Mouse (Mus musculus) stomach, embryonic 16.5 days (tissue): Measurements from ENCODE around the gene Rdh9. TPM values are rescaled to one million over a fixed set of nuclear protein-coding genes. Genes with fewer than 3 reads are reported as not detected.

Source experiments
- ATAC-seq: fragments of 200-750 bp; cut with Nextera tagmentation; 2 replicates; pipeline ENCODE4 v1.8.0; 2017; ENCODE audit warnings: moderate number of reproducible peaks, moderate TSS enrichment; ENCODE audit not compliant: insufficient read depth, low FRiP score
- H3K27ac ChIP-seq: fragments of 300-500 bp; sonication (generic); 2 replicates; pipeline ENCODE4 v1.5.1; 2014; ENCODE audit warnings: low read length
- H3K27me3 ChIP-seq: fragments of 300-500 bp; sonication (generic); 2 replicates; pipeline ENCODE4 v1.6.1; 2014; ENCODE audit warnings: low read length, control low read depth, mixed read lengths; ENCODE audit not compliant: control insufficient read depth, insufficient read depth
- H3K36me3 ChIP-seq: fragments of 300-500 bp; sonication (generic); 2 replicates; pipeline ENCODE4 v1.6.1; 2014; ENCODE audit warnings: low read length; ENCODE audit not compliant: control insufficient read depth, insufficient read depth
- H3K4me1 ChIP-seq: fragments of 300-500 bp; sonication (generic); 2 replicates; pipeline ENCODE4 v1.6.1; 2014; ENCODE audit warnings: low read length, control low read depth, mixed read lengths; ENCODE audit not compliant: control insufficient read depth, insufficient read depth
- H3K4me2 ChIP-seq: fragments of 300-500 bp; sonication (generic); 2 replicates; pipeline ENCODE4 v1.6.1; 2014; ENCODE audit warnings: low read depth, low read length, mixed read lengths
- H3K4me3 ChIP-seq: fragments of 300-500 bp; sonication (generic); replicated peaks from 2 replicates; pipeline ENCODE4 v1.5.1; 2014; ENCODE audit warnings: mild to moderate bottlenecking, low read length
- H3K9ac ChIP-seq: fragments of 300-500 bp; sonication (generic); 2 replicates; pipeline ENCODE4 v1.6.1; 2014; ENCODE audit warnings: low read length
- H3K9me3 ChIP-seq: fragments of 300-500 bp; sonication (generic); replicated peaks from 2 replicates; pipeline ENCODE4 v1.6.1; 2016; ENCODE audit warnings: low read length, control low read depth; ENCODE audit not compliant: control insufficient read depth
- WGBS: fragments of 180-500 bp; shearing (Covaris S2); extraction: QIAGEN DNeasy Blood & Tissue Kit; methylation state at CpG from one replicate; pipeline ENCODE4 v1.1.7; 2014; 5-methylcytosine and 5-hydroxymethylcytosine counted together
- polyA plus RNA-seq: library from polyadenylated mRNA; unstranded; fragments of >200 nt; fragmentation: Nextera tagmentation; extraction: Ambion mirVana; gene quantifications from 2 replicates; pipeline ENCODE4 v1.2.1, GENCODE M21; 2015

Gene Rdh9
- polyA plus RNA-seq = 0.06 and 0.16 TPM in 2 replicates

DNA sequence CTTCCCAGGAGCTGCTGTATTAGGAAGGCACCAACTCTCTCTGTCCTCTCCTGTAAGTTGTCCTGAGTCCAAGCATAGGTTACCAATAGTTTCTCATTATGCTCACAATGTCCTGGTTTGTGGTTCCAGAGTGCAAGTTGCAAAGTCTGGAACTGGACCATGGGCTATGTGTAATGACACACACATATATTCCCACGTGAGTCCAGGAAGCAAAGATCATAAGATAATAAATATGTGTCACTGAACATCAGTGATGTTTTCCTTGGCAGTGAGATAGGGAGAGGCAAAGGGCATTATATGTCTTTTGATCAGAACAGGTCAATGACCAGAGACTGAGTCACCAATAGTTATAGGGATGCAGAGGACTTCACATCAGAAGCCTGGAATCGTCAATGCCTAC is at the start of gene Rdh9:
Rdh9 (plus strand) TSS at position 376 of the 400 bp plus-strand sequence.
- Histone ChIP-seq H3K36me3 (no peaks in the 10 kb centered on the region), H3K4me1 (no peaks in the 10 kb centered on the region), H3K27ac (no peak within 1 kb of the TSS), H3K9me3 (no peaks in the 10 kb centered on the region), H3K9ac (no peak within 1 kb of the TSS), H3K4me2 (no peak within 1 kb of the TSS), H3K27me3 (no peaks in the 10 kb centered on the region), H3K4me3 (no peak within 1 kb of the TSS)
- 73% methylated on average over 2 of the region's 2 CpGs for WGBS
- ATAC-seq = no peak

DNA sequence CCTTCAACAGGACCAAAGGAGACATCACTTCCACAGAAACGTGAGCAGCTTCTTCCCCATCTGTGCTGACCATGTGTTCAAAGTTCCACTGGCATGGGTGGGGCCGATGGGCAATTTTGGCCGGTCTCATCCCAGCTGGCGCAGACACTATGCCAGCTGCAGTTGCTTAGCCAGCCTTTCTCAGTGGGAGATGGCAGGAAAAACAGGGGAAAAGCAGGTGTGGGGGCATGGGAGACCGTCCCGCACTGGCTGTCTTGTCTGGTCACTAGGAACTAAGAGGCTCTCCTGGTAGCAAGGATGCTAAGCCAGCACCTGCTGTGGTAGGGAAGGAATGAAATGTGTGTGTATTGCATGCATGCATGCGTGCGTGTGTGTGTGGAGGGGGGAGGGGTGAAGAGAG is 47.7 kb upstream of the Rdh9 start:
- Histone ChIP-seq H3K27ac (no peak overlapping the region), H3K4me3 (no peak overlapping the region), H3K27me3 (no peaks in the 10 kb centered on the region), H3K9ac (no peak overlapping the region), H3K9me3 (no peaks in the 10 kb centered on the region), H3K36me3 (no peaks in the 10 kb centered on the region), H3K4me1 (0 out of 2 replicates have a peak, but pooled peaks cover 4% of the 10 kb centered on the region), H3K4me2 (no peak overlapping the region)
- WGBS = 74% methylated on average over 8 of the region's 8 CpGs
- no peak for ATAC-seq

DNA sequence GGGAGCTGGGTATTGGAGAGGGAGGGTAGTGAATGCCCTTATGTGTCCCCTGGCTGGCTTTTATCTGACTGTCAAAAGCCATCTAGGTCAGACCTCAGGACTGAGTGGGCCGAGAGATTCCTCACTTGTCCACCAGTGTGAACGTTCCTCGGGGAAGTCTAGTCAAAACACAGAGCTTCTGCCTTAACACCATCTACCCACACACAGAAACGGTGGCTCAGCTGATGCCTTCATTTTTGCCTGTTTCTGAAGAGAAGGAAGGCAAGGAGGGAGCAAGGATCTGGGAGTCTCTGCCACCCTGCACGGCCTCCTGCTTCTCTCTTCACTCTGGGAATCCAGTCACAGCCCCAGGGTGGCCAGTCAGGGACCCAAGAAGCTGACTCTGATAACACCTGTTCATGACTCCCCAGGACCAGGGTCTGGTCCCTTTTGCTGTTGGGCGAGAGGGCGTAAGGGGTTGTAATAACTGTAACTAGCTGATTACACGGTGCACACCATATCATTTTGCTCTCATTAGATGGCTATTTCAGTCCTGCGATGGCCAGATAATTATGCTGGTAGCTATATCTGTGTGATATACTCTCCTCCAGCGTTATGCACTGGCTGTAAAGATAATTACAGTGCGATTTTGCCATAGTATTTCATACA is 45.8 kb upstream of the Rdh9 start:
- 73% methylated on average over 11 of the region's 11 CpGs for whole genome bisulfite sequencing
- no peaks in the 10 kb centered on the region for H3K36me3 ChIP-seq
- no peaks in the 10 kb centered on the region for H3K27me3 ChIP-seq
- H3K4me3 ChIP-seq = no peak overlapping the region
- H3K9me3 ChIP-seq = peaks cover 4% of the 10 kb centered on the region
- no peak overlapping the region for H3K9ac ChIP-seq
- no peak overlapping the region for H3K4me2 ChIP-seq
- no peak overlapping the region for H3K27ac ChIP-seq
- no peak for ATAC-seq
- H3K4me1 ChIP-seq = 0 out of 2 replicates have a peak, but pooled peaks cover 4% of the 10 kb centered on the region

DNA sequence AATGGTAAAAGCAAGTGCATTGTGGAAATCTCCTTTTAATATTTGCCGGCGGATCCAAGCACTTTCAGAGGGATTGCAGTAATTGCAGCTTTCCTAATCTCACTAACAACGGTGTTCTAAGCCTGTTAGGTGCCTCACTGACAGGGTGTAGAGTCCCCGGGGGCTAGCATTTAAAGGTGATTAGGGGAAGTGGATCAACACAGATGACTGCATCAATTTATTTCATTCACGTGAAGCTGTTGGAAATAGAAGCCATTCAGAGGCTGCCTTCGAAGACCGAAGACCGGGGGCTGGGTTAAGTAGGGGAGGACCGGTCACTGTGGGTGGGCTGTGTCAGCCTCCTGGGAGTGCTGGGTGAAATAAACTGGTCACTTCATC is 45.3 kb upstream of the Rdh9 start:
- H3K9me3 ChIP-seq = peaks cover 4% of the 10 kb centered on the region
- ATAC-seq = no peak
- H3K4me3 ChIP-seq = no peak overlapping the region
- 0 out of 2 replicates have a peak, but pooled peaks cover 4% of the 10 kb centered on the region for H3K4me1 ChIP-seq
- no peaks in the 10 kb centered on the region for H3K27me3 ChIP-seq
- no peak overlapping the region for H3K4me2 ChIP-seq
- H3K27ac ChIP-seq = no peak overlapping the region
- WGBS = 45% methylated on average over 9 of the region's 9 CpGs
- H3K36me3 ChIP-seq = no peaks in the 10 kb centered on the region
- 0 out of 2 replicates have a peak overlapping the region, but pooled peaks have one; percentile 29 for H3K9ac ChIP-seq

DNA sequence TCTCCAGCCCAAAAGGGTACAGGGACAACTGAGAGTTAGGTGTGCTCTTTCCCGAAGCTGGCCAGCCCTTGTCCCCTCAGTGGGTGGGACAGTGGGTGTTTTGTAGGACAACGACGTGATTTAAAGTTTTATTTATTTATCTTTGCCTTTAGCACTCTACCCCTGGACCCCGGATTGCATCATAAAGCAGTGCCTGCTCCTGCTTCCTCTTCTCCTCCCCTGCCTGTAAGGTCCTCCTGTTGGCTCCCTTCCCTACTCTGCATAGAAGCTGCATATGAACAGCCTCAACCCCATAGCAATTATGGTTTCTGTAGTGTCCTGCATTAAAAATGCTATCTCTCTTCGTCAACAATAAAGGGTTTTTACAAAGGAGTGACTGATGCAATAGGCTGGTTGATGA is 44.8 kb upstream of the Rdh9 start:
- Histone ChIP-seq H3K27me3 (no peaks in the 10 kb centered on the region), H3K4me3 (no peak overlapping the region), H3K9ac (0 out of 2 replicates have a peak overlapping the region, but pooled peaks have one; percentile 29), H3K4me2 (no peak overlapping the region), H3K9me3 (peaks cover 4% of the 10 kb centered on the region), H3K4me1 (0 out of 2 replicates have a peak, but pooled peaks cover 4% of the 10 kb centered on the region), H3K36me3 (no peaks in the 10 kb centered on the region), H3K27ac (no peak overlapping the region)
- WGBS = 24% methylated on average over 5 of the region's 5 CpGs
- ATAC-seq = no peak

DNA sequence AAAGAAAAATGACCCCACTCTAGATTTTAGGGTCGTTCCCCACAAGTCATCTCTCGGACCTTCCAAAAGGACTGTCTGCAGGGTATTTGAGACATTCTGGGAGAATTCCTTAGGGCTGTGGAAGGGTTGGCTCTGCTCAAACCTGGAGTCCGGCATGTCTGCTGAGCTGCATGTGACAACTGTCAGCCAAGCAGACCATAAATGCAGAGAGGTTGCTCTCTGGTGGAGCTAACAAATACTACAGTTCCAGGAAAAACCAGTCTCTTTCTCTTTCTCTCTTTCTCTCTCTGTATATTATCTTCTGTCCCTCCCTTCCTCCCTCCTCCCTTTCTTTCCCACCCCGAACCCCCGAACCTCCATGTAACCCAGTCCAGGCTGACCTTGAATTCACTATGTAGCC is 41.8 kb upstream of the Rdh9 start:
- peaks cover 7% of the 10 kb centered on the region; the same call in 1 of the 2 replicates for H3K4me1 ChIP-seq
- H3K4me3 ChIP-seq = no peak overlapping the region
- peaks cover 4% of the 10 kb centered on the region for H3K9me3 ChIP-seq
- ATAC-seq = no peak
- no peak overlapping the region for H3K9ac ChIP-seq
- WGBS = 32% methylated on average over 5 of the region's 5 CpGs
- H3K36me3 ChIP-seq = no peaks in the 10 kb centered on the region
- no peak overlapping the region for H3K27ac ChIP-seq
- no peaks in the 10 kb centered on the region for H3K27me3 ChIP-seq
- 0 out of 2 replicates have a peak overlapping the region, but pooled peaks have one; percentile 5 for H3K4me2 ChIP-seq

DNA sequence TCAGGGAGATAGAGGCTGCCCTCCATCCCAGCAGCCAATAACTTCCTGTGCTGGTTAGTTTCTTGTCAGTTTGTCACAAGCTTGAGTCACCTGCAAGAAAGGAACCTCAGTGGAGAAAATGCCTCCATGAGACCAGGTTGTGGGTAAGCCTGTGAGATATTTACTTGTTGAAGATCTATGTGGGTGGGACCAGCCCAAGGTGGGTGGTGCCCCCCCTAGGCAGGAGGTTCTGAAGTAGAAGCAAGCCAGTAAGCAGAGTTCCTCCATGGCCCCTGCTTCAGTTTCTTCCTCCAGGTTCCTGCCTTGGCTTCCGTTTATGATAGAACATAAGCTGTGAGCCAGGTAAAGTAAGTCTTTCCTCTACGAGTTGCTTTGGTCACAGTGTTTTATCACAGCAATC is 39.9 kb upstream of the Rdh9 start:
- no peak for ATAC-seq
- H3K36me3 ChIP-seq = no peaks in the 10 kb centered on the region
- H3K27ac ChIP-seq = no peak overlapping the region
- H3K9me3 ChIP-seq = peaks cover 4% of the 10 kb centered on the region
- WGBS = 70% methylated on average over 2 of the region's 2 CpGs
- H3K4me2 ChIP-seq = no peak overlapping the region
- H3K4me3 ChIP-seq = no peak overlapping the region
- H3K4me1 ChIP-seq = peaks cover 10% of the 10 kb centered on the region; the same call in 1 of the 2 replicates
- H3K9ac ChIP-seq = no peak overlapping the region
- no peaks in the 10 kb centered on the region for H3K27me3 ChIP-seq

DNA sequence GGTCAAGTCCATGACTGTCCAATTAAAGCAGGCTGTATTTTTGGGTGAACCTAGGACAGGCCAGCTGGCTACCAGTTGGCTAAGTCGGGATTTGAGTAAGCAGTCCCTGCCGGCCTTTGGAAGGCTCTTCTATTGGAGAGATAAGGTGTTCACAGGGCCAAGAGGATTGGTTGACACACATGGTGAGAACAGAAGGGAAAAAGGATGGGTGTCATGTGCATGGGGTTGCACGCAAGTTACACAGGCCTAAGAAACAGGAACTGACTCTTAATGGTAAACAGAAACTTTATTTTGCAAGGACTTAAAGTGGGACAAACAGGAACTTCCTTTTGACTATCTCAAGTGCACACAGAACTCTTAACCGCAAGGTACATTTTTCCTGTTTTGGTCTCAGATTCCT is 39.3 kb upstream of the Rdh9 start:
- no peak overlapping the region for H3K27ac ChIP-seq
- no peak for ATAC-seq
- 68% methylated on average over 4 of the region's 4 CpGs for WGBS

DNA sequence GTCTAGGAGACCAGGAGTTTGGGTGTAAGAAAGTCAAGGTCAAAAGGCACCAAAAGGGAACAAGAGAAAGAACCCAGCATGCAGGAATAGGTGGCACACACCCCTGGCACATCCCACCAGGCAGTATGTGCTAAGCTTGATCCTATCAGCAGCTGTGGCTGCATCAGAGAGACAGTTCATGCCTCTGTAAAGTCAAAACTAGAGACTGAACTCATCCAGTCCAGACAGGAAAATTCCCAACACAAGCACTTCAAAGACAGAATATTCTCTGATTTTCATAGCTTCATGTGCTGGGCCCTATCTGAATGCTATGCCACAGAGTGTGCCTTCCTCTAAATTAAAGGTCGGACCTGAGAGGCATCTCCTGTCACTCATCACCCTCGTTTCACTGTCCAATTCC is 38.6 kb upstream of the Rdh9 start:
- no peak for ATAC-seq
- 32% methylated on average over 2 of the region's 2 CpGs for WGBS
- H3K27ac ChIP-seq = 0 out of 2 replicates have a peak overlapping the region, but pooled peaks have one; percentile 3
- peaks cover 9% of the 10 kb centered on the region; the same call in 1 of the 2 replicates for H3K4me1 ChIP-seq
- no peak overlapping the region for H3K4me2 ChIP-seq
- no peak overlapping the region for H3K9ac ChIP-seq
- peaks cover 10% of the 10 kb centered on the region; the same call in 1 of the 2 replicates for H3K36me3 ChIP-seq
- H3K27me3 ChIP-seq = no peaks in the 10 kb centered on the region
- no peak overlapping the region for H3K4me3 ChIP-seq
- H3K9me3 ChIP-seq = peaks cover 4% of the 10 kb centered on the region

More for the DNA sequence above, 39.3 kb upstream of the Rdh9 start:
- H3K4me3 ChIP-seq = no peak overlapping the region
- no peak overlapping the region for H3K9ac ChIP-seq
- H3K27me3 ChIP-seq = no peaks in the 10 kb centered on the region
- H3K4me1 ChIP-seq = peaks cover 9% of the 10 kb centered on the region; the same call in 1 of the 2 replicates
- H3K36me3 ChIP-seq = 0 out of 2 replicates have a peak, but pooled peaks cover 5% of the 10 kb centered on the region
- H3K4me2 ChIP-seq = no peak overlapping the region
- H3K9me3 ChIP-seq = peaks cover 4% of the 10 kb centered on the region
